Mouse (Mus musculus): ENCODE results near the gene Wnt10a.

- no peak for TF ChIP-seq CTCF (IDR thresholded peaks at IDR 0.05; ENCODE audit: insufficient read depth, low read depth, low read length)
- no peak for TF ChIP-seq POLR2A (IDR thresholded peaks at IDR 0.05; ENCODE audit: insufficient read depth, low read depth, low read length)
Measured at GRCm38 (mm10) chr1:74814931-74815647, 23.8 kb downstream of the Wnt10a start.

Data from olfactory bulb, adult 2 months (tissue).